Mouse (Mus musculus) cerebellum, postnatal 4 days (tissue): ENCODE measurements around the gene Rab3a.

Experiments used
- DNase-seq, 2 experiments: peaks; one replicate each; pipeline ENCODE4 v3.0.0; 2022; ENCODE audit warnings: low spot score in 2 of 2, mixed read lengths in 1 of 2

The Rab3a gene

GRCm38 (mm10) chr8:70758616-70759561 lies 4.4 kb downstream of the Rab3a start:
- DNase-seq: peak in 1 of 2 experiments; percentile 68

DNA sequence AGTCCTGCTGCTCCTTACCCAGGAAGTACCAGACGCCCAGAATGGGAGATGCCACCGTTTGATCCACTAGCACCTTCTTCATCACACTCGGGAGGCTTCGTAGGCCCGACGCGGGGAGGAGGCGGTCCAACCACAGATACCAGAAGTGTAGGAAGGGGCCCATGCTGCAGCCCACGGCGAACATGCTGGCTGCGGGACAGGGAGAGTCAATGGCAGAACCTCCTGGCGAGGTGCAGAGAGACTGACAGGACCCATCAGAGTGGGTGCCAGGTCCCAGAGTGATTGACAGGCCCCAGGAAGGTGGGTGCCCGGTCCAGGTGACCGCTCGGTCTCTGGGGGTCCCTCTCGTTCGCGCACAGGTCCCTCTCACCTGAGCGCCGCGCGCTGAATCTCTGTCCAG lies 5.9 kb downstream of the Rab3a start:
- no peak for DNase-seq

GRCm38 (mm10) chr8:70760775-70761406 lies 6.4 kb downstream of the Rab3a start, which contains the start of gene Mpv17l2:
TSS of gene Mpv17l2 (minus strand) at chr8:70760946.
- DNase-seq: peak; percentile 79 to 92

- no peak for DNase-seq
These were observed 7.6 kb downstream of the Rab3a start for GRCm38 (mm10) chr8:70762118-70762517.

GRCm38 (mm10) chr8:70763354-70763753 lies 8.9 kb downstream of the Rab3a start:
- peak in 1 of 2 experiments; percentile 74 for DNase-seq

- no peak for DNase-seq
These were observed 9.5 kb downstream of the Rab3a start for GRCm38 (mm10) chr8:70764026-70764425.

DNA sequence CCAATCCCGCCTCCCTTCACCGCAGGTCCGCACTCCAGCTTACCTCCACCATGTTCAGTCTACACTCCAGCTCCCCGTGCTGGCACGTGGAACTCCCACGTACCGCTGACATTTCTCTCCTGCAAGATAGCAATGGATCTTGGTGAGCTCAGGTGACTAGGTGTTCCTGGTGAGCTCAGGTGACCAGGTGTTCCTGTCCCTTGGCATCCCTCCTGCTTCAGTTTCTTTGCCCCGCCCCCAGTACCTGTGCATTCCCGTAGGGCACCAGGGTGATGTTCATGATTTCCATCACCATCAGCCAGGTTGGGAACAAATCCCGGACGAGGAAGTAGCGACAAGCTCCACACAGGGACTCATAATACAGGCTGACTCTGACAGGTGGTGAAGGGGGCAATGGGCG lies 10.2 kb downstream of the Rab3a start:
- no peak for DNase-seq

DNA sequence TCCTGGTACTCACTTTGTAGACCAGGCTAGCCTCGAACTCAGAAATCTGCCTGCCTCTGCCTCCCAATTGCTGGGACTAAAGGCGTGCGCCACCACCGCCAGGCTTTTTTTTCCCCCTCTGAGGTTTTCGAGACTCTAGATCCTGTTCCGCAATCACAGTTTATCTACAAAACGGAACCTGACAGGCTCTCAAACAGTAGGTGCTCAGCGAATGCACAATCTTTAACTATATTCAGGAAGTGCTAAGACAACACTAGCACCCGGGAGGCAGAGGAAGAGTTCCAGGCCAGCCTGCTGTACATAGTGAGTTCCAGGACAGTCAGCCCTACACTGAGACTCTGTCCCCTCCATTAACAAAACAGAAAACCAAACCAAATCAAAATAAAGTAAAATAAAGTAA lies 10.8 kb downstream of the Rab3a start:
- no peak for DNase-seq

DNA sequence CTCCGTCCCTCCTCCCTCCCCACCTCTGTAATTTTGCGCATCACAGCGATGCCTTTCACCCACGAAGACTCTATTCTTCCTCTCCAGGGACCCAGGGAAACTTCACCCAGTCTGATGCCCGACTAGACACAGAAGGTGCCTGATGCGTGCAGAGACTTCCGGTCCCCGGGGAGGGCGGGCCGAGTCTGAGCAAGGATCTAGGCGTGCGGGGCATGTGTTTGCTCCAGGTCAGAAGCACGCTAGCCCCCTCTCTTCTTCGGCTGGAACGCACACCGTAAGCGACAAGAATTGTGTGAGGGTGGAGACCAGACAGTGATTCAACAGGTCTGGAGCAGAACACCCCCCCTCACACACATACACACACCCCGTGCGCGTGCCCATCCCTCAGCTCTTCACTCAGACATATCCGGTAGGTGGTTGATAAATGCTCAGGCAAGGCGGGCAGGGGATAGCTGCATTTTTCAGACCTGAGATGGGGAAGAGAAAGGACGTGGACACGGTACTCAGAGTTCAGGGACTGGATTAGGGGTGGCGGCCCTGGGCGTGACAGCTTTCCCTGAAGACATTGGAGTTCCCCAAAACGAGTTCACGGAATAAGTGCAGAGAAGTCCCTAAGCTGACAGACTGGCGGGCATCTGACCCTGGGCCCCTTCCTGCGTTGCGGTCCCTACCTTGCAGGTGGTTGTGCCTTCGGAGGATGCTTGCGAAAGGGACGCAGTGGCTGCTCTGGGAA lies 11.5 kb downstream of the Rab3a start:
- DNase-seq: no peak

DNA sequence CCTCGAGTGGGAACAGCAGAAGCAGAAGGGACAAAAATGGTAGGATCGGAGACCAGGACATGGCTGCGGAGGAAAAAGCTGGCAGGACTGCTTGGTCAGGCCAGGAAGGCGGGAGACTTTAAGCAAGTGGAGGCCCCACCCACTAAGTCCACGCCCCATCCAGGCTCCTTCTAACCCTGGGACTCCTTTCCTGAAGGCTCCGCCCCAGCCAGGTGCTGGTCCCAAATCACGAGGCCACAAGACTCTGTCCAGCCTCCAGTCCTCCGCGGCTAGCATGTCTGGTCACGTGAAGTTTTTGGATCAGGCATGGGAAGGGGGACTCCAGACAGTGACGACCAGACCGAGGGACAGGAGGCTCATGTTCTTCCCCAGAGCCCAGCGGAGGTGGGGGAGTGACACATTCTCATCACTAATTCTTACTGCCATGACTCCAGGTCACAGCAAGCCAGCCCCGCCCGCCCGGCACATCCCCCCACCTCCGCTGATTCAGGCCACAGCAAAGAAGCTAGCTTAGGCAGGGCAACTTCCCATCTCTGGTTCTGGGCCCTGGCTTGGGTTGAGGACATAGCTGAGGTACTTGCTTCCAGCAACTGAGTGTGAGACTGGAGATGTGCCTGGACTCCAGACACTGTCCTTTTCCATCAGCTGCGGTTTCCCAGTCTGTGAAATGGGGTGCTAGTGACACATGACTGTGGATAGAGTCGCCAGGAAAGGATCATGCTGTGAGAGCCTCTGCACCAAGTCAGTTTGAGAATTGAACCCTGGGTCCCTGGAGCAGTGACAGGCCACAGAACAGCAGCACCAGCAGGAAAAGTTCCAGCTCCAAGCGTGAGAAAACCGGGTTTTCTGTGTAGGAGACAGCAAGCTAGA lies 12.3 kb downstream of the Rab3a start:
- no peak for DNase-seq

DNA sequence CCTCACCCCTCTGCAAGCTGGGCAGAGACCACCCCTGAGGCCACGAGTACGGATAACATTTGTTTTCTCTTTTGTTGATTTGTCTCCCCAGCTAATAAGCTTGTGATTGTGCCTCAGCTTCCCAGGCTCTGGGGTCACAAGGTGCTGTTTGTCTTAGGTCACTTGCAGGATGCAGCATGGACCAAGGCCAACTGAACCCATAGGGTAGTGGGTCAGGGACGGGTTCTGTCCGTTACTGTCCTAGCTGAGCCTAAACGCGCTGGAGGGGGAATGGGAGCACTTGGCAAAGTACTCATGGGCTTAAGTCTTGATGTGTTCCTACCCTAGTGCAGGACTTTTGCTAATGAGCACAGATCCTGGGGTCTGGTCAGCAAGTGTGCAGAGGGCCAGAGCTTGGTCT lies 13.0 kb downstream of the Rab3a start:
- no peak for DNase-seq

- no peak for DNase-seq
These were observed 13.8 kb downstream of the Rab3a start for GRCm38 (mm10) chr8:70768231-70768776.

DNA sequence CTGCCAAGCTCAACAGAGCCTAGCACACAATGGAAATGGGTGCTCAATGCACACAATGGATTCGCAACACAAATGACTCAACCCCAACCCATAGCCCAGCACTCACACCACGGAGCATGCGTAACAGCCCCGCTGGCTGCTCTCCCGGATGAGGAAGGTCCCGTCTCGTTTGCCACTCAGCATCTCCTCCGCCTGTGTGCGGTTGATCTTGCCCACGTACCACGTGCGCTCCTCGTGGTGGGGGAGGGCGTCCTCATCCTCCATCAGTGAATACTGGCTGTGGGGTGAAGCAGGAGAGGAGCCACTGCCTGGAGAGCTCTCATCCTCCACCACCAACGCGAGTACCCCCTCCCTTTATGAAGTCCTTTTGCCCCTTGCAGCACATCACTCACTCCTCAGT lies 14.5 kb downstream of the Rab3a start:
- DNase-seq: no peak

- DNase-seq: peak; percentile 95 to 98
These were observed 14.9 kb downstream of the Rab3a start for GRCm38 (mm10) chr8:70769359-70769758.

GRCm38 (mm10) chr8:70769858-70770257 lies 15.4 kb downstream of the Rab3a start:
- DNase-seq: no peak

DNA sequence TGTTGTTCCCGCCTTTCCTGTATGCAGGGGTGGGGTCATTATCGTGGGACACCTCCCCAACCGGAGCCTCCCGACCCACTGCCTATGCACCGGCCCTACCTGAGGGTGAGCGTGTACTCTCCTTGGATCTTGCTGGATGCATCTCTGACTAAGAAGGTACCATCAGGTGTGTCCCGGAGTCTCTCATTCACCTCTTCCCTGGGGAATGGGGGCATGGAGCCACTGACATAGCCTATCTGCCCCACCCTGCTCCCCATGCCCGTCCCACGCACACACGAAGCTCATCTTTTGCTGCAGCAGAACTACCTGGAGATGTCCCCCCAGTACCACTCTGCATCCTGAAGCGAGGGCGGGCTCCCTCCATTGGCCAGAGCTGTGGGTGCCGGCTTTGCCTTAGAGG lies 16.3 kb downstream of the Rab3a start:
- no peak for DNase-seq

- no peak for DNase-seq
These were observed 16.7 kb downstream of the Rab3a start for GRCm38 (mm10) chr8:70771217-70771616.

GRCm38 (mm10) chr8:70772075-70772474 lies 17.6 kb downstream of the Rab3a start:
- DNase-seq: no peak

- DNase-seq: no peak
These were observed 18.4 kb downstream of the Rab3a start for GRCm38 (mm10) chr8:70772890-70773289.

DNA sequence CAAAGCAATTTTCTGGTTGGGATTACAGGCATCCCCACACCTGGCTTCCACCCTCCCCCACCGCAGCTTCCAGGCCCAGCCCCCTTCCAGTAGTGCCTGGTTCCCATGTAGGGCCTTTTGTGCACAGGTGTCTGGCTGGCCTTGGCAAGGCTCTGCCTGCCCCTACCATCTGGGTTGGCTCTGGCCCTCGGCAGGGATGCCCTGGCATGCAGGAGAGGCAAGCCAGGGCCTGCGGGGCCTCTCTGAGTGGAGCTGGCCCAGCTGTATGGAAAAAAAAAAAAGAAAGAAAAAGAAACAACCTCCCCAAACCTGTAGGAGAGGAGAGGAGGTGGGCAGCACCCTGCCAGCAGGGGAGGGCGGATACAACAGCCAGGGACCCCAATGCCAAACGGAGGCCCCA lies 18.9 kb downstream of the Rab3a start:
- DNase-seq: no peak

- peak in 1 of 2 experiments; percentile 88 for DNase-seq
These were observed 19.4 kb downstream of the Rab3a start for GRCm38 (mm10) chr8:70773833-70774232.
